Mouse (Mus musculus): ENCODE measurements around the gene Ireb2. TPM values are rescaled to one million over a fixed set of nuclear protein-coding genes. Genes with fewer than 3 reads are reported as not detected.
A peak's percentile ranks its signal among the peaks of the same experiment; 100 is the strongest.

The Ireb2 gene
- total and polyA plus RNA-seq, 3 experiments = 13.8 to 26.4 (median 25.1) TPM

- peak; percentile 35 for DNase-seq (ENCODE audit: low read depth, low spot score)
- Histone ChIP-seq H3K27ac (ENCODE audit: control insufficient read depth, low read depth, low read length) (no peak overlapping the region), H3K4me1 (ENCODE audit: control insufficient read depth in 1 of 2, insufficient read depth in 2 of 2, low read length in 2 of 2) (no peaks in the 10 kb centered on the region), H3K9ac (ENCODE audit: control insufficient read depth, low read depth, low read length, poor library complexity, severe bottlenecking) (no peak overlapping the region), H3K9me3 (replicated peaks; ENCODE audit: insufficient read depth, low read length) (no peaks in the 10 kb centered on the region), H3K79me2 (ENCODE audit: control insufficient read depth, insufficient read depth, low read length, poor library complexity) (no peaks in the 10 kb centered on the region), H3K27me3 (ENCODE audit: control insufficient read depth in 1 of 2, insufficient read depth in 2 of 2, low read length in 2 of 2) (peaks cover 4 to 5% of the 10 kb centered on the region in 2 experiments), H3K36me3 (ENCODE audit: control insufficient read depth in 1 of 2, insufficient read depth in 2 of 2, low read length in 2 of 2) (no peaks in the 10 kb centered on the region), H3K4me3 (ENCODE audit: control insufficient read depth in 1 of 2, insufficient read depth in 1 of 2, low read depth in 2 of 2, low read length in 2 of 2) (no peak overlapping the region)
- TF ChIP-seq POLR2AphosphoS5 (IDR thresholded peaks at IDR 0.05; ENCODE audit: borderline replicate concordance, low read depth, low read length) (no peak), CTCF (IDR thresholded peaks at IDR 0.05 in 2 of 3, conservative IDR thresholded peaks at IDR 0.05 in 1 of 3; ENCODE audit: control insufficient read depth in 1 of 3, insufficient read depth in 1 of 3, low read depth in 2 of 3, low read length in 3 of 3, poor library complexity in 1 of 3, severe bottlenecking in 1 of 3) (peak; percentile 49 to 63 (median 49)), RAD21 (IDR thresholded peaks at IDR 0.05; ENCODE audit: low read depth, low read length) (peak; percentile 52), ZNF384 (IDR thresholded peaks at IDR 0.05; ENCODE audit: low read depth, low read length) (no peak), BHLHE40 (IDR thresholded peaks at IDR 0.05; ENCODE audit: borderline replicate concordance, low read depth, low read length) (no peak), NELFE (IDR thresholded peaks at IDR 0.05; ENCODE audit: low read depth, low read length) (no peak), POLR2A (IDR thresholded peaks at IDR 0.05; ENCODE audit: control insufficient read depth in 1 of 2, insufficient read depth in 1 of 2, low read depth in 1 of 2, low read length in 2 of 2, poor library complexity in 1 of 2) (no peak), NRF1 (IDR thresholded peaks at IDR 0.05; ENCODE audit: insufficient read depth, low read depth, low read length, poor library complexity, severe bottlenecking) (no peak), MXI1 (IDR thresholded peaks at IDR 0.05; ENCODE audit: low read depth, low read length) (no peak), MAZ (IDR thresholded peaks at IDR 0.05; ENCODE audit: low read depth, low read length) (no peak), KAT2A (conservative IDR thresholded peaks at IDR 0.05; ENCODE audit: low read depth, low read length) (no peak), ZC3H11A (IDR thresholded peaks at IDR 0.05; ENCODE audit: low read depth, low read length) (peak; percentile 20; the same call in 1 of the 2 replicates), USF2 (IDR thresholded peaks at IDR 0.05; ENCODE audit: borderline replicate concordance in 1 of 2, insufficient read depth in 1 of 2, low read depth in 1 of 2, low read length in 2 of 2) (no peak), SMC3 (IDR thresholded peaks at IDR 0.05; ENCODE audit: low read depth, low read length) (peak; percentile 43), MYC (IDR thresholded peaks at IDR 0.05; ENCODE audit: low read depth, low read length) (no peak), ETS1 (IDR thresholded peaks at IDR 0.05; ENCODE audit: low read depth, low read length) (no peak)
Observed at GRCm38 (mm10) chr9:54829760-54830159, 33.8 kb upstream of the Ireb2 start.

- no peaks in the 10 kb centered on the region for H3K79me2 ChIP-seq (ENCODE audit: control insufficient read depth, insufficient read depth, low read length, poor library complexity)
- no peaks in the 10 kb centered on the region for H3K9me3 ChIP-seq (replicated peaks; ENCODE audit: insufficient read depth, low read length)
- no peak for TF ChIP-seq CHD1 (IDR thresholded peaks at IDR 0.05; ENCODE audit: low read depth, low read length)
- no peak for TF ChIP-seq POLR2A (IDR thresholded peaks at IDR 0.05; ENCODE audit: control insufficient read depth in 1 of 2, insufficient read depth in 1 of 2, low read depth in 1 of 2, low read length in 2 of 2, poor library complexity in 1 of 2)
- no peak for TF ChIP-seq POLR2AphosphoS5 (IDR thresholded peaks at IDR 0.05; ENCODE audit: borderline replicate concordance, low read depth, low read length)
- TF ChIP-seq USF1 (IDR thresholded peaks at IDR 0.05; ENCODE audit: low read depth, low read length) = no peak
- TF ChIP-seq MEF2A (IDR thresholded peaks at IDR 0.05; ENCODE audit: extremely low read depth, insufficient replicate concordance, low read depth, low read length, poor library complexity, severe bottlenecking) = no peak
- no peak for TF ChIP-seq MXI1 (IDR thresholded peaks at IDR 0.05; ENCODE audit: low read depth, low read length)
- no peak for TF ChIP-seq GABPA (IDR thresholded peaks at IDR 0.05; ENCODE audit: low read depth, low read length)
- no peak for TF ChIP-seq CHD2 (IDR thresholded peaks at IDR 0.05; ENCODE audit: low read length)
- TF ChIP-seq JUND (IDR thresholded peaks at IDR 0.05; ENCODE audit: low read depth, low read length) = no peak
- TF ChIP-seq ZC3H11A (IDR thresholded peaks at IDR 0.05; ENCODE audit: low read depth, low read length) = peak; percentile 67
- peak; percentile 81 for TF ChIP-seq SMC3 (IDR thresholded peaks at IDR 0.05; ENCODE audit: low read depth, low read length)
- peak; percentile 56 to 82 (median 81) for TF ChIP-seq CTCF (IDR thresholded peaks at IDR 0.05 in 2 of 3, conservative IDR thresholded peaks at IDR 0.05 in 1 of 3; ENCODE audit: control insufficient read depth in 1 of 3, insufficient read depth in 1 of 3, low read depth in 2 of 3, low read length in 3 of 3, poor library complexity in 1 of 3, severe bottlenecking in 1 of 3)
- no peak for TF ChIP-seq MAFK (IDR thresholded peaks at IDR 0.05; ENCODE audit: borderline replicate concordance, low read depth, low read length)
- peak; percentile 82 for TF ChIP-seq RAD21 (IDR thresholded peaks at IDR 0.05; ENCODE audit: low read depth, low read length)
- TF ChIP-seq HCFC1 (IDR thresholded peaks at IDR 0.05; ENCODE audit: low read depth, low read length) = no peak
- TF ChIP-seq NELFE (IDR thresholded peaks at IDR 0.05; ENCODE audit: low read depth, low read length) = no peak
- TF ChIP-seq TBP (IDR thresholded peaks at IDR 0.05; ENCODE audit: low read depth, low read length) = no peak
- no peak for TF ChIP-seq UBTF (IDR thresholded peaks at IDR 0.05; ENCODE audit: borderline replicate concordance, insufficient read depth, low read depth, low read length)
- TF ChIP-seq ZMIZ1 (IDR thresholded peaks at IDR 0.05; ENCODE audit: low read depth, low read length) = no peak
- no peak for TF ChIP-seq TCF12 (IDR thresholded peaks at IDR 0.05; ENCODE audit: low read depth, low read length)
- H3K36me3 ChIP-seq (ENCODE audit: control insufficient read depth in 1 of 2, insufficient read depth in 2 of 2, low read length in 2 of 2) = no peaks in the 10 kb centered on the region
- DNase-seq (ENCODE audit: low read depth, low spot score) = peak; percentile 55
- H3K4me1 ChIP-seq (ENCODE audit: control insufficient read depth in 1 of 2, insufficient read depth in 2 of 2, low read length in 2 of 2) = no peaks in the 10 kb centered on the region
- no peak overlapping the region for H3K27ac ChIP-seq (ENCODE audit: control insufficient read depth, low read depth, low read length)
- no peak overlapping the region for H3K4me3 ChIP-seq (ENCODE audit: control insufficient read depth in 1 of 2, insufficient read depth in 1 of 2, low read depth in 2 of 2, low read length in 2 of 2)
- H3K9ac ChIP-seq (ENCODE audit: control insufficient read depth, low read depth, low read length, poor library complexity, severe bottlenecking) = no peak overlapping the region
- peaks cover 3 to 4% of the 10 kb centered on the region in 2 experiments for H3K27me3 ChIP-seq (ENCODE audit: control insufficient read depth in 1 of 2, insufficient read depth in 2 of 2, low read length in 2 of 2)
Observed at GRCm38 (mm10) chr9:54830624-54831023, 33.0 kb upstream of the Ireb2 start.

Measured in MEL (cell line).